Mouse (Mus musculus) neural tube, embryonic 15.5 days (tissue): ENCODE data around the gene Map3k6. TPM values are rescaled to one million over a fixed set of nuclear protein-coding genes. Genes with fewer than 3 reads are reported as not detected.

Experiments used
- ATAC-seq: fragments of 200-750 bp; cut with Nextera tagmentation; 2 replicates; pipeline ENCODE4 v1.8.0; 2017; ENCODE audit warnings: mild to moderate bottlenecking, moderate TSS enrichment, moderate library complexity; ENCODE audit not compliant: low FRiP score
- H3K27ac ChIP-seq: fragments of 300-500 bp; sonication (generic); replicated peaks from 2 replicates; pipeline ENCODE4 v1.5.1; 2015; ENCODE audit warnings: mild to moderate bottlenecking, inconsistent platforms
- H3K27me3 ChIP-seq: fragments of 300-500 bp; sonication (generic); replicated peaks from 2 replicates; pipeline ENCODE4 v1.6.1; 2015; ENCODE audit warnings: inconsistent platforms
- H3K36me3 ChIP-seq: fragments of 300-500 bp; sonication (generic); 2 replicates; pipeline ENCODE4 v1.6.1; 2015; ENCODE audit warnings: inconsistent platforms
- H3K4me1 ChIP-seq: fragments of 300-500 bp; sonication (generic); 2 replicates; pipeline ENCODE4 v1.6.1; 2015; ENCODE audit warnings: inconsistent platforms
- H3K4me2 ChIP-seq: fragments of 300-500 bp; sonication (generic); 2 replicates; pipeline ENCODE4 v1.6.1; 2015; ENCODE audit warnings: inconsistent platforms, mild to moderate bottlenecking, moderate library complexity
- H3K4me3 ChIP-seq: fragments of 300-500 bp; sonication (generic); replicated peaks from 2 replicates; pipeline ENCODE4 v1.5.1; 2015; ENCODE audit warnings: mild to moderate bottlenecking, inconsistent platforms
- H3K9ac ChIP-seq: fragments of 300-500 bp; sonication (generic); replicated peaks from 2 replicates; pipeline ENCODE4 v1.6.1; 2015; ENCODE audit warnings: mild to moderate bottlenecking, inconsistent platforms
- H3K9me3 ChIP-seq: fragments of 300-500 bp; sonication (generic); replicated peaks from 2 replicates; pipeline ENCODE4 v1.6.1; 2016; ENCODE audit warnings: inconsistent platforms
- WGBS: fragments of 180-500 bp; shearing (Covaris S2); methylation state at CpG from one replicate; pipeline ENCODE4 v1.1.7; 2015; ENCODE audit warnings: mixed read lengths; 5-methylcytosine and 5-hydroxymethylcytosine counted together
- polyA plus RNA-seq: library from polyadenylated mRNA; unstranded; fragments of >200 nt; fragmentation: Nextera tagmentation; extraction: Ambion mirVana; gene quantifications from 2 replicates; pipeline ENCODE4 v1.2.1, GENCODE M21; 2015

Map3k6 gene
- polyA plus RNA-seq, 1 experiment from 2014 or later, result 3.0 TPM

GRCm38 (mm10) chr4:133255392-133255791 lies 14.8 kb downstream of the Map3k6 start:
- Histone ChIP-seq H3K4me1 (peaks cover 15% of the 10 kb centered on the region), H3K27me3 (peaks cover 61% of the 10 kb centered on the region), H3K4me2 (no peak overlapping the region), H3K9me3 (no peaks in the 10 kb centered on the region), H3K36me3 (no peaks in the 10 kb centered on the region), H3K27ac (no peak overlapping the region), H3K9ac (no peak overlapping the region), H3K4me3 (no peak overlapping the region)
- ATAC-seq, result no peak
- 71% methylated on average over 6 of the region's 6 CpGs for WGBS

- 15% methylated on average over 24 of the region's 24 CpGs for WGBS
- H3K27ac ChIP-seq, result no peak overlapping the region
- no peak overlapping the region for H3K4me3 ChIP-seq
- 0 out of 2 replicates have a peak overlapping the region, but pooled peaks have one; percentile 17 for H3K4me2 ChIP-seq
- H3K4me1 ChIP-seq, result peaks cover 4% of the 10 kb centered on the region; the same call in 1 of the 2 replicates
- no peaks in the 10 kb centered on the region for H3K36me3 ChIP-seq
- peaks cover 48% of the 10 kb centered on the region for H3K27me3 ChIP-seq
- no peaks in the 10 kb centered on the region for H3K9me3 ChIP-seq
- ATAC-seq, result no peak
- H3K9ac ChIP-seq, result no peak overlapping the region
These were observed 16.2 kb downstream of the Map3k6 start for GRCm38 (mm10) chr4:133256820-133257219.

- Histone ChIP-seq H3K4me1 (peaks cover 4% of the 10 kb centered on the region; the same call in 1 of the 2 replicates), H3K27ac (no peak overlapping the region), H3K4me3 (no peak overlapping the region), H3K27me3 (peaks cover 44% of the 10 kb centered on the region), H3K36me3 (no peaks in the 10 kb centered on the region), H3K9me3 (no peaks in the 10 kb centered on the region), H3K9ac (no peak overlapping the region), H3K4me2 (no peak overlapping the region)
- no peak for ATAC-seq
- 40% methylated on average over 12 of the region's 12 CpGs for WGBS
These were observed 16.6 kb downstream of the Map3k6 start for GRCm38 (mm10) chr4:133257230-133257629.

- Histone ChIP-seq H3K36me3 (no peaks in the 10 kb centered on the region), H3K27me3 (peaks cover 37% of the 10 kb centered on the region), H3K4me1 (peaks cover 4% of the 10 kb centered on the region; the same call in 1 of the 2 replicates), H3K27ac (no peak overlapping the region), H3K4me2 (no peak overlapping the region), H3K4me3 (no peak overlapping the region), H3K9me3 (no peaks in the 10 kb centered on the region), H3K9ac (no peak overlapping the region)
- ATAC-seq, result no peak
- 85% methylated on average over 12 of the region's 12 CpGs for WGBS
These were observed 17.3 kb downstream of the Map3k6 start for GRCm38 (mm10) chr4:133257798-133258408.

GRCm38 (mm10) chr4:133261641-133262374 lies 21.2 kb downstream of the Map3k6 start:
- H3K27me3 ChIP-seq, result peaks cover 9% of the 10 kb centered on the region
- no peak overlapping the region for H3K9ac ChIP-seq
- peaks cover 2% of the 10 kb centered on the region; the same call in 1 of the 2 replicates for H3K4me1 ChIP-seq
- no peak overlapping the region for H3K27ac ChIP-seq
- no peak overlapping the region for H3K4me2 ChIP-seq
- H3K36me3 ChIP-seq, result peaks cover 34% of the 10 kb centered on the region
- WGBS, result 52% methylated on average over 10 of the region's 10 CpGs
- H3K9me3 ChIP-seq, result no peaks in the 10 kb centered on the region
- no peak for ATAC-seq
- H3K4me3 ChIP-seq, result no peak overlapping the region

GRCm38 (mm10) chr4:133262375-133262765 lies 21.8 kb downstream of the Map3k6 start:
- Histone ChIP-seq H3K27ac (no peak overlapping the region), H3K9ac (no peak overlapping the region), H3K36me3 (peaks cover 40% of the 10 kb centered on the region), H3K27me3 (peaks cover 4% of the 10 kb centered on the region), H3K4me1 (no peaks in the 10 kb centered on the region), H3K9me3 (no peaks in the 10 kb centered on the region), H3K4me3 (no peak overlapping the region), H3K4me2 (no peak overlapping the region)
- ATAC-seq, result no peak
- 68% methylated on average over 7 of the region's 7 CpGs for WGBS

GRCm38 (mm10) chr4:133262882-133263281 lies 22.3 kb downstream of the Map3k6 start, which contains the start of gene Sytl1:
Sytl1 (minus strand) TSS chr4:133263113.
- ATAC-seq, result no peak
- Histone ChIP-seq H3K9me3 (no peaks in the 10 kb centered on the region), H3K4me2 (no peak within 1 kb of the TSS), H3K27me3 (no peaks in the 10 kb centered on the region; the same call in 1 of the 2 replicates), H3K4me1 (no peaks in the 10 kb centered on the region), H3K9ac (no peak within 1 kb of the TSS), H3K4me3 (no peak within 1 kb of the TSS), H3K36me3 (peaks cover 45% of the 10 kb centered on the region), H3K27ac (no peak within 1 kb of the TSS)
- WGBS, result 48% methylated on average over 7 of the region's 7 CpGs

GRCm38 (mm10) chr4:133263756-133264155 lies 23.1 kb downstream of the Map3k6 start:
- no peak overlapping the region for H3K27ac ChIP-seq
- ATAC-seq, result no peak
- peaks cover 54% of the 10 kb centered on the region for H3K36me3 ChIP-seq
- H3K9me3 ChIP-seq, result no peaks in the 10 kb centered on the region
- no peak overlapping the region for H3K4me2 ChIP-seq
- 93% methylated on average over 5 of the region's 5 CpGs for WGBS
- no peak overlapping the region for H3K9ac ChIP-seq
- no peak overlapping the region for H3K4me3 ChIP-seq
- H3K4me1 ChIP-seq, result no peaks in the 10 kb centered on the region
- no peaks in the 10 kb centered on the region; the same call in 1 of the 2 replicates for H3K27me3 ChIP-seq

- H3K9me3 ChIP-seq, result no peaks in the 10 kb centered on the region
- ATAC-seq, result no peak
- no peak overlapping the region for H3K4me3 ChIP-seq
- 100% methylated on average over 2 of the region's 2 CpGs for WGBS
- no peaks in the 10 kb centered on the region for H3K4me1 ChIP-seq
- no peak overlapping the region for H3K9ac ChIP-seq
- H3K27me3 ChIP-seq, result no peaks in the 10 kb centered on the region
- peaks cover 62% of the 10 kb centered on the region for H3K36me3 ChIP-seq
- H3K27ac ChIP-seq, result no peak overlapping the region
- no peak overlapping the region for H3K4me2 ChIP-seq
These were observed 23.9 kb downstream of the Map3k6 start for GRCm38 (mm10) chr4:133264559-133264958.

GRCm38 (mm10) chr4:133265297-133265696 lies 24.7 kb downstream of the Map3k6 start:
- Histone ChIP-seq H3K27ac (no peak overlapping the region), H3K36me3 (peaks cover 67% of the 10 kb centered on the region), H3K9me3 (no peaks in the 10 kb centered on the region), H3K9ac (no peak overlapping the region), H3K27me3 (no peaks in the 10 kb centered on the region), H3K4me3 (no peak overlapping the region), H3K4me2 (no peak overlapping the region), H3K4me1 (no peaks in the 10 kb centered on the region)
- WGBS, result 94% methylated on average over 3 of the region's 3 CpGs
- no peak for ATAC-seq

- Histone ChIP-seq H3K9me3 (no peaks in the 10 kb centered on the region), H3K9ac (no peak overlapping the region), H3K4me1 (no peaks in the 10 kb centered on the region), H3K36me3 (peaks cover 67% of the 10 kb centered on the region), H3K27me3 (no peaks in the 10 kb centered on the region), H3K4me3 (no peak overlapping the region), H3K27ac (no peak overlapping the region), H3K4me2 (no peak overlapping the region)
- ATAC-seq, result no peak
- 96% methylated on average over 4 of the region's 4 CpGs for WGBS
These were observed 25.1 kb downstream of the Map3k6 start for GRCm38 (mm10) chr4:133265759-133266158.
